Mouse (Mus musculus) heart, embryonic 16.5 days (tissue): ENCODE data around the gene Cntnap4. TPM values are rescaled to one million over a fixed set of nuclear protein-coding genes. Genes with fewer than 3 reads are reported as not detected.
A peak's percentile ranks its signal among the peaks of the same experiment; 100 is the strongest.

Experiments
- ATAC-seq: fragments of 200-750 bp; cut with Nextera tagmentation; replicated peaks from 2 replicates; pipeline ENCODE4 v1.8.0; 2017; ENCODE audit warnings: moderate number of reproducible peaks; ENCODE audit not compliant: insufficient read depth, low FRiP score; ENCODE audit errors: extremely low read depth
- H3K27ac ChIP-seq: fragments of 300-500 bp; sonication (generic); 2 replicates; pipeline ENCODE4 v1.5.1; 2014; ENCODE audit warnings: mild to moderate bottlenecking, low read length, control low read depth, moderate library complexity
- H3K27me3 ChIP-seq: fragments of 300-500 bp; sonication (generic); 2 replicates; pipeline ENCODE4 v1.6.1; 2014; ENCODE audit warnings: low read length, mixed read lengths; ENCODE audit not compliant: control insufficient read depth, insufficient read depth
- H3K36me3 ChIP-seq: fragments of 300-500 bp; sonication (generic); 2 replicates; pipeline ENCODE4 v1.6.1; 2014; ENCODE audit not compliant: control insufficient read depth, insufficient read depth
- H3K4me1 ChIP-seq: fragments of 300-500 bp; sonication (generic); 2 replicates; pipeline ENCODE4 v1.6.1; 2014; ENCODE audit warnings: low read length, mixed read lengths; ENCODE audit not compliant: control insufficient read depth, insufficient read depth
- H3K4me2 ChIP-seq: fragments of 300-500 bp; sonication (generic); 2 replicates; pipeline ENCODE4 v1.6.1; 2014; ENCODE audit warnings: low read depth, mild to moderate bottlenecking, control low read depth, low read length
- H3K4me3 ChIP-seq: fragments of 300-500 bp; sonication (generic); 2 replicates; pipeline ENCODE4 v1.5.1; 2014; ENCODE audit warnings: mild to moderate bottlenecking, control low read depth, low read length
- H3K9ac ChIP-seq: fragments of 300-500 bp; sonication (generic); 2 replicates; pipeline ENCODE4 v1.6.1; 2014; ENCODE audit warnings: low read length, control low read depth
- H3K9me3 ChIP-seq: fragments of 300-500 bp; sonication (generic); replicated peaks from 2 replicates; pipeline ENCODE4 v1.6.1; 2016; ENCODE audit warnings: low read length; ENCODE audit not compliant: control insufficient read depth
- WGBS: fragments of 180-500 bp; shearing (Covaris S2); extraction: QIAGEN DNeasy Blood & Tissue Kit; methylation state at CpG from one replicate; pipeline ENCODE4 v1.1.7; 2014; 5-methylcytosine and 5-hydroxymethylcytosine counted together
- polyA plus RNA-seq: library from polyadenylated mRNA; unstranded; fragments of >200 nt; fragmentation: Nextera tagmentation; extraction: Ambion mirVana; gene quantifications from 2 replicates; pipeline ENCODE4 v1.2.1, GENCODE M21; 2015

Gene Cntnap4
- 0.08 and 0.20 TPM in 2 replicates for polyA plus RNA-seq

GRCm38 (mm10) chr8:112569471-112570141 is at the start of gene Cntnap4:
Gene Cntnap4 (plus strand): TSS chr8:112570043.
- no peak for ATAC-seq
- H3K4me3 ChIP-seq, result peak within 1 kb of the TSS; percentile 16; the same call in 1 of the 2 replicates
- no peaks in the 10 kb centered on the region for H3K36me3 ChIP-seq
- 4% methylated on average over 18 of the region's 18 CpGs for WGBS
- H3K27ac ChIP-seq, result no peak within 1 kb of the TSS
- no peaks in the 10 kb centered on the region for H3K4me1 ChIP-seq
- peak within 1 kb of the TSS; percentile 23; the same call in 1 of the 2 replicates for H3K4me2 ChIP-seq
- H3K9ac ChIP-seq, result no peak within 1 kb of the TSS
- H3K9me3 ChIP-seq, result no peaks in the 10 kb centered on the region
- peaks cover 13% of the 10 kb centered on the region for H3K27me3 ChIP-seq

GRCm38 (mm10) chr8:112557376-112557775 is 12.5 kb upstream of the Cntnap4 start:
- no peaks in the 10 kb centered on the region for H3K27me3 ChIP-seq
- H3K9me3 ChIP-seq, result peaks cover 9% of the 10 kb centered on the region
- H3K36me3 ChIP-seq, result no peaks in the 10 kb centered on the region
- no peak for ATAC-seq
- H3K4me2 ChIP-seq, result no peak overlapping the region
- no peak overlapping the region for H3K9ac ChIP-seq
- H3K4me3 ChIP-seq, result no peak overlapping the region
- no peaks in the 10 kb centered on the region for H3K4me1 ChIP-seq
- no peak overlapping the region for H3K27ac ChIP-seq
- 37% methylated on average over 4 of the region's 4 CpGs for WGBS

- Histone ChIP-seq H3K27ac (no peak overlapping the region), H3K36me3 (no peaks in the 10 kb centered on the region), H3K4me3 (no peak overlapping the region), H3K4me1 (no peaks in the 10 kb centered on the region), H3K9ac (no peak overlapping the region), H3K27me3 (peaks cover 13% of the 10 kb centered on the region), H3K4me2 (no peak overlapping the region), H3K9me3 (no peaks in the 10 kb centered on the region)
- ATAC-seq, result no peak
- 13% methylated on average over 6 of the region's 6 CpGs for WGBS
Observed at GRCm38 (mm10) chr8:112570541-112570940, 698 bp downstream of the Cntnap4 start.

GRCm38 (mm10) chr8:112571337-112571904 is 1.6 kb downstream of the Cntnap4 start:
- Histone ChIP-seq H3K4me2 (no peak overlapping the region), H3K9ac (no peak overlapping the region), H3K36me3 (no peaks in the 10 kb centered on the region), H3K4me1 (no peaks in the 10 kb centered on the region), H3K4me3 (no peak overlapping the region), H3K27ac (no peak overlapping the region), H3K9me3 (no peaks in the 10 kb centered on the region), H3K27me3 (peaks cover 13% of the 10 kb centered on the region)
- ATAC-seq, result no peak
- 21% methylated on average over 9 of the region's 9 CpGs for WGBS

GRCm38 (mm10) chr8:112581473-112581872 is 11.6 kb downstream of the Cntnap4 start:
- Histone ChIP-seq H3K4me2 (no peak overlapping the region), H3K4me3 (no peak overlapping the region), H3K9me3 (no peaks in the 10 kb centered on the region), H3K36me3 (no peaks in the 10 kb centered on the region), H3K27me3 (no peaks in the 10 kb centered on the region), H3K9ac (no peak overlapping the region), H3K4me1 (no peaks in the 10 kb centered on the region), H3K27ac (no peak overlapping the region)
- ATAC-seq, result no peak
- 50% methylated on average over 6 of the region's 6 CpGs for WGBS

GRCm38 (mm10) chr8:112583440-112583839 is 13.6 kb downstream of the Cntnap4 start:
- Histone ChIP-seq H3K9ac (no peak overlapping the region), H3K4me3 (no peak overlapping the region)
- 85% methylated on average over 2 of the region's 2 CpGs for WGBS

GRCm38 (mm10) chr8:112588357-112589051 is 18.7 kb downstream of the Cntnap4 start:
- no peak overlapping the region for H3K4me2 ChIP-seq
- 52% methylated on average over 8 of the region's 8 CpGs for WGBS
- H3K27ac ChIP-seq, result no peak overlapping the region
- ATAC-seq, result no peak
- H3K36me3 ChIP-seq, result no peaks in the 10 kb centered on the region
- H3K4me3 ChIP-seq, result no peak overlapping the region
- no peaks in the 10 kb centered on the region for H3K27me3 ChIP-seq
- H3K9me3 ChIP-seq, result no peaks in the 10 kb centered on the region
- no peak overlapping the region for H3K9ac ChIP-seq
- H3K4me1 ChIP-seq, result no peaks in the 10 kb centered on the region

More at GRCm38 (mm10) chr8:112583440-112583839, 13.6 kb downstream of the Cntnap4 start:
- H3K4me1 ChIP-seq, result no peaks in the 10 kb centered on the region
- H3K27me3 ChIP-seq, result no peaks in the 10 kb centered on the region
- no peak overlapping the region for H3K4me2 ChIP-seq
- no peak overlapping the region for H3K27ac ChIP-seq
- H3K36me3 ChIP-seq, result no peaks in the 10 kb centered on the region
- ATAC-seq, result no peak
- no peaks in the 10 kb centered on the region for H3K9me3 ChIP-seq

GRCm38 (mm10) chr8:112589052-112589389 is 19.2 kb downstream of the Cntnap4 start:
- no peak overlapping the region for H3K4me3 ChIP-seq
- no peaks in the 10 kb centered on the region for H3K27me3 ChIP-seq
- H3K9me3 ChIP-seq, result no peaks in the 10 kb centered on the region
- no peak for ATAC-seq
- H3K4me1 ChIP-seq, result no peaks in the 10 kb centered on the region
- H3K9ac ChIP-seq, result no peak overlapping the region
- no peaks in the 10 kb centered on the region for H3K36me3 ChIP-seq
- no peak overlapping the region for H3K4me2 ChIP-seq
- WGBS, result 56% methylated on average over 14 of the region's 14 CpGs
- H3K27ac ChIP-seq, result no peak overlapping the region
